Mouse (Mus musculus) gastrocnemius, postnatal 4 days (tissue): ENCODE data around the gene Ptprcap. TPM values are rescaled to one million over a fixed set of nuclear protein-coding genes. Genes with fewer than 3 reads are reported as not detected.
A peak's percentile ranks its signal among the peaks of the same experiment; 100 is the strongest.
"Not testable (repeated sequence)": the region's sequence is repeated elsewhere in the genome, so short reads cannot be mapped to it uniquely, and the experiment has no call there.

ENCODE experiments used
- DNase-seq, 2 experiments: peaks; one replicate each; pipeline ENCODE4 v3.0.0; 2021 to 2022; ENCODE audit warnings: low spot score in 2 of 2, mixed read lengths in 2 of 2
- total RNA-seq, 2 experiments: library from RNA; stranded (reverse); gene quantifications; 2 replicates each; pipeline ENCODE4 v1.2.3; 2021

The Ptprcap gene
- total RNA-seq, 2 experiments from 2014 or later, result 1.9 to 2.2 TPM

- not testable (repeated sequence) for DNase-seq
These were observed 28.1 kb upstream of the Ptprcap start for GRCm38 (mm10) chr19:4125268-4125667.

DNA sequence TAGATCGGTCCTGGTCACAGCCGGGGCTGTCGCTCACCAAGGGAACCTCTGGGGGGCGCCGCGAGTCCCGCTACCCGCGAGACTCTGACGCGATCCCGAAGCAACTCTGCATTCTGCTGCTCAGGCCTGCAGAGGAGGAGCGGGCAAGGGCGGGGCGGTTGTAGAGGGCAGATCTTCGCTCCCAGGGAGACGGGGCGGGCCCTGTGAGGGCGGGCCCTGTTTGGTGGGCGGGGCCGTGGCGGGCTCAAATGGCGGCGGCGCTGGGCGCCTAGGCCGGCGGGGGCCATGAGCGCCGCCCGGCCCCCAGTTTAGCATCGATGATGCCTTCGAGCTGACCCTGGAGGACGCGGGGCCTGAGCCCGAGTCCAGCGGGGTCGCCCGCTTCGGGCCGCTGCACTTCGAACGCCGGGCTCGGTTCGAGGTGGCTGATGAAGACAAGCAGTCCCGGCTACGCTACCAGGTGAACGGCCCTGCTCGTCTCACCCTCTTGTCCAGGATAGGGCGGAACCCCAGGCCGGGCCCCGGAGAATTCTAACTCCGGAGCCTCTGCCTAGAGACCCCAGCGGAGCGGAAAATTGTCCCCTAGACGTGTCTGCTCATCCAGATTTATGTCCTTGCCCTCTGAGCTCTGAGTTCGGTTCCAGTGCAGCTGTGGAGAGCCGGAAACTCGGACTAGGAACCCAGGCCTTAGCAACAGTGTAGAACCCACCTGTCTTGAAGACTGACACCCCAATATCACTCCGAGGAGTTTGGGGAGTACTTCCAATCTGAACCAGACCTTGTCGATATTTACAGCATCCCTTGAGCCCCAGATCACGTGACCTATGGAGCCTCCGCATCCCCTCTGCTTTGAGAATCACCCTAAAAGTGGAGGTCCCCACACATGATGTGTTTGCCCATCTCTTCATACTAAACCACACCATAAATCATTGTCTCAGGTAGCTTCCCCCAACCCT, 27.4 kb upstream of the Ptprcap start, which contains the start of gene Aip:
Gene Aip (minus strand): TSS at position 118 of the 956 bp plus-strand sequence.
- DNase-seq, result peak; percentile 96 to 99

GRCm38 (mm10) chr19:4126759-4127495, 26.5 kb upstream of the Ptprcap start:
- DNase-seq, result no peak

DNA sequence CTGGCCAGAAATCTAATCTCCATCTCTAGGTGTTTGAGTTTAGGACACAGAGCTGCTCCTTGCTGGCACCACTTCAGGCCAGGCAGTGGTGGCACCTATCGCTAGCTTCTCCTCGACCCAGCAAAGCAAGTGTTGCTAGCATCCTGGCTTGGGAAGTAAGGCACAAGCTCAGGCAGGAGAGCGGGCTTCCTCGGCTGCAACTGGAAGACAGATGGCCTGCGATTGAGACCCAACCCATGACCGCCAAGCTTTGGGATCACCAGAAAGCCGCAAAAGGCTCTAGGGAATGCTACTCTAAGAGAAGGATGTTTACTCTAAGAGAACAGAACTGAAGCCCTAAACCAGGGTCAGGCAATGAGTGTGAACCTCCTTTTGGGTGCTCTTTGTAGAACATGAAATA, 23.9 kb upstream of the Ptprcap start:
- no peak for DNase-seq

GRCm38 (mm10) chr19:4130106-4130505, 23.3 kb upstream of the Ptprcap start:
- no peak for DNase-seq

- no peak for DNase-seq
These were observed 22.3 kb upstream of the Ptprcap start for GRCm38 (mm10) chr19:4131075-4131474.

DNA sequence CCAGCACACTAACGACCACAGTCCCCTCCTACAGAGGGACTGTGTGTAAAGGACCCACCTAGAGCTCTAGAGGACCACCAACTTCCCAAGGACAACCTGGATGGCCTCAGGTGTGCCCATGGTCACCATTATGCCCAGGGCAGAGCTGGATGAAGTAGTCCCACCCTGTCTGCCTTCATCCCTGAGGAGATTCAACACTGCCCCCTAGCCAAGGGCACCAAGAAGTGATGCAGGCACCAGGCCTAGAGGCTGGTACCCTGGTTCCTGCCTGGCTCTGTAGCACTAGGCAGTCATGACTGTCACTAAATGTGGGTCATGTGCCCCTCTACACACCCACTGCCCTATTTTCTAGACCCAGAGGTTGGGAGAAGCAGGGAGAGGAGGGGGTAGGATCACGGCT, 21.6 kb upstream of the Ptprcap start:
- DNase-seq, result no peak

DNA sequence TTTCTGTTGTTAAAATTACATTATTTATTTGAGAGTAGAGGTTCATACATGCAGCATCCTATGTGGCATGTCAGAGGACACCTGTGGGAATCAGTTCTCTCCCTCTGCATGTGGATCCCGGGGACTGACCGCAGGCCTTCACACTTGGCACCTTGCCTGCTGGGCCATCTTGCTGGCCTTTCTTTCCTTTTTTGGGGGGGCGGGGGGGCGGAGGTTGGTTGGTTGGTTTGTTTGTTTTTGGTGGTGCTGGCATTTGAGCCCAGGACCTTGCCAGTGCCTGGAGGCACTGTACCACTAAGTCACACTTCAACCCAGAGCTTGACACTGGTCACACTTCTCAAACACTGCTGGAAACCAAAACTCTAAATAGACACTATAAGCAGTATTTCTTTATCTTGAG, 19.1 kb upstream of the Ptprcap start:
- no peak for DNase-seq

DNA sequence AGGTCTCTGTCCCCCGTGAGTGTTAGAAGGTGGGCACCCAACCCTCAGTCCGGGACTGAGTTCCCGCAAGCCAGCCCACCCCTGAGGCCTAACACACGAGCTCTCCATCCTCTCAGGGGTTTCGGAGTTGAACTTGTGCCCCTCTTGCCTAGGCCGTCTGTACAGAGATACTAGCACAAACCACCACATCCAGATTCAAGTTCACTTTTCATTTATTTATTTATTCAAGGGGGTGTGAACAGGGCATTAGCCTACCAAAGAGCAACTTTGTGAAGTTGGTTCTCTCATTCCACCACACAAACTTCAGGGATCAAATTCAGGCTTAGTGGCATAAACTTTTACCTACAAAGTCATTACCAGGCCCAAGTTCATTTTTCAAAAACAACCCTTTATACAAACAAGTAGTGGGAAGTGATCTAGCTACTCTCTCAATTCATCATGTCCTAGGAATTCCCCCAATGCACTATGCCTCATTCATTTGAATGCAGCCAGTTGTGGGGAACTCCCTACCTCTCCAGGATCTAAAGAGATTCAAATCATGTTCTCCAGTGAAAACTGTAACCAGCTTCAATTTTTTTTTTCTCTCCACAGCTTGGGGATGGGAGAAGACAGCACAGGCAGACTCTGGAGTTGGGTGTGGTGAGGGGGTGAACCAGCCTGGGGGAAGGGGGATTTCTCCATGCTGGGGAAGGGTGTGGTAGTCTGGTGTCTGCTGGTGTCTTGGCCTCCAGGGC, 18.0 kb upstream of the Ptprcap start:
- DNase-seq, result not testable (repeated sequence)

DNA sequence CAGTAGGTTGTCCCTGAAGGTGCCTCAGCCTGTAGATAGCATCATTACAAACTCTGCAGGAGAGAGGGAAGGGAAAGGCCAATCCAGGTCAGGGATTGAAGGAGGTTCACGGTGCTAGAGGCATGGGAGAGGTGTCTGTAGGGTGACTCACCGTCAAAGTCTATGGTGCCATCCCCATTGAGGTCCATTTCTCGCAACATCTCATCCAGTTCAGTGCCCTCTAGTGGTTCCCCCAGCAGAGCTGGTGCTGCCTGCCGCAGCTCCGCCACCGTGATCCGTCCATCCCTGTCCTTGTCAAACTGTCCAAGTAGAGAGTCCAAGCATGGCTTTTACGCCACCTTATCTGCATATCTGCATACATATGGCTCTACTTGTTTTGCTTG, 17.4 kb upstream of the Ptprcap start:
- not testable (repeated sequence) for DNase-seq

DNA sequence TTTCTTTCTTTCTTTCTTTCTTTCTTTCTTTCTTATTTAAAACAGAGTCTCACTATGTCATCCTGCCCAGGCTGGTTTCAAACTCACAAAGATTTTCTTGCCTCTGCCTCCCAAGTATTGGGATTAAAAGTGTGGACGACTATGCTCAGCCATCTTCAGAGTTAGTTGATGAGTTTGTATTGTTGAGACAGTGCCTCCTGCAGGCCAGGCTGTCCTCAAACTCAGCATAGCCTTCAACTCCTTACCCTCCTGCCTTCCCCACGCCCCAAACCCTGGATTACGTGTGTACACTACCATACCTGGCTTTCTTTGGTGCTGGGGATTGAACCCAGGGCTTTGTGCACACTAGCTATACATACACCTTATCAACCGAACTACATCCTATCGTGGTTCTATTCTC, 16.9 kb upstream of the Ptprcap start:
- no peak for DNase-seq

GRCm38 (mm10) chr19:4137913-4138312, 15.5 kb upstream of the Ptprcap start:
- DNase-seq, result no peak

GRCm38 (mm10) chr19:4139446-4139845, 14.0 kb upstream of the Ptprcap start, which contains the start of gene Gpr152:
Gene Gpr152 (plus strand): TSS chr19:4139787.
- peak in 1 of 2 experiments; percentile 7 for DNase-seq

GRCm38 (mm10) chr19:4140147-4140546, 13.3 kb upstream of the Ptprcap start:
- no peak for DNase-seq

GRCm38 (mm10) chr19:4142416-4143173, 10.8 kb upstream of the Ptprcap start:
- DNase-seq, result peak in 1 of 2 experiments; percentile 12

DNA sequence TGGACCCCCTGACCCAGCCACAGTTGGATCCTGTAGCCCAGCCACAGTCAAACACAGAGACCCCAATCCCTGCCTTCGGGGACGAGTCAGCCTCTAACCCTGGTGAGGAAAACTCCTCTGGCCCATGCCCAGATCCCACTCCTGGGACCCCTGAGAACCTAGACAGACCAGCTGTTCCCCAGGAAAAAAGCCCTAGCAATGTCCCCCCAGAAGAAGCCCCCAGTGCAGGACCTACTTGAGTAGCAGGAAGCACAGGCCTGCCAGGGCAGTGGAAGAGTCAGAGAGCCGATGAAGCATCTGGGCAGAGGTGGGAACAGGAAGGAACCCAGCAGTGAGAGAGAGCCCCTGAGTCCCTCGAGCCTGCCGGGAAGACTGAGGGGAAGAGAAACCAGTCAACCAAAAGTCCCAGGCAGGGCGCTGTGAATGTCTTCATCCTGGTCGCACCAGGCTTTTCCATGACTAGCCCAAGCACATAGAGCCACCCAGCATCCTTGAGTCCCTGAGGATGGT, 9.6 kb upstream of the Ptprcap start, which contains the start of gene Cabp4:
Gene Cabp4 (minus strand): TSS at position 275 of the 510 bp plus-strand sequence.
- DNase-seq, result peak in 1 of 2 experiments; percentile 9

GRCm38 (mm10) chr19:4144550-4145498, 8.6 kb upstream of the Ptprcap start:
- peak in 1 of 2 experiments; percentile 7 for DNase-seq

DNA sequence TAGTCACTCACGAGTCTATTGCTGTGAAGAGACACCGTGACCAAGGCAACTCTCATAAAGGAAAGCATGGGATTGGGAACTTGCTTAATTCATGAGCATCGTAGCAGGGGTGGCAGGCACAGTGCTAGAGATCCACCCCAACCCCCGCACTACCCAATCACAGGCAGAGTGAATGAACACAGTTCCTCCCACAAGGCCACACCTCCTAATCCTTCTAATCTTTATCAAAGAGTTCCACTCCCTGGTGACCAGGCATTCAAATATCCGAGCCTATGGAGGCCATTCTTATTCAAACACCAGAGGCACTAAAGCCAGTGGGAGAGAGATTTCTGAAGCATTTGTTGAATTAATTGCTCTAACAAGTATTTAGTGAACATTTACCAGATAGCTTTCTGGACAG, 7.5 kb upstream of the Ptprcap start:
- no peak for DNase-seq
